Comparison of ENCODE assay signal across 38 mouse cellular contexts in the genomic region with DNA sequence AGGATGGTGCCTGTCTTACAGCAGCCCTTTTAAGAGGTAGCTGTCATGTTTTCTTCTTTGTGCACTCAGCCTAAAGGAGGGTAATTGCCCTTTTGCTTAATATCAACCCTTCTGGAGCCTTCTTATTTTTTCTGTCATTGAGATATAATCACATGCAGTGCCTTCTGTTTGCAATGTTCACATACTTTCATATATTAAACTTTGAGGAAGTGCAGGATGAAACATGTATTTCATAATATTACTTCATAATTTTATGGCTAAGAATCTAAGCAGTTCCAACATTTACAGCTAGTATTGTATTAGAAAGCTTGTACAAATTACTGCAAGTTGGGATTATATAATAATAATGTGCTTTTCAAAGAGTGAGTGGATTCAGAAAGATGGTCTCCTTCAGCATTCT. TPM values are rescaled to one million over a fixed set of nuclear protein-coding genes. Genes with fewer than 3 reads are reported as not detected.
"Had no signal": no experiment of that assay in that cellular context is flagged by ENCODE, and none has a peak within 500 bp of the region (broad histone marks: within the 10 kb centered on the region; RNA-seq: fewer than 3 reads in every experiment).

No protein-coding gene starts in this region.

- H3K4me3 ChIP-seq: limb, embryonic 10.5 days; limb, embryonic 12.5 days; limb, embryonic 13.5 days; limb, embryonic 15.5 days; liver, embryonic 12.5 days; liver, embryonic 13.5 days; liver, embryonic 15.5 days; lung, embryonic 15.5 days; megakaryocyte, embryonic 14.5 days; midbrain, embryonic 10.5 days; midbrain, embryonic 12.5 days; midbrain, embryonic 13.5 days; midbrain, embryonic 15.5 days; myocyte; neural tube, embryonic 12.5 days had no signal

- DNase-seq: left cerebral cortex, postnatal 4 days; liver; liver, embryonic 13.5 days; liver, postnatal 0 days; lung, adult 18-20 months; lung, adult 2 months; lung, embryonic 14.5 days; lung, postnatal 10 days; lung, postnatal 14 days; lung, postnatal 36 days; lung, postnatal 4 days; midbrain, embryonic 14.5 days had no signal

- H3K27ac ChIP-seq: limb, embryonic 10.5 days; limb, embryonic 12.5 days; limb, embryonic 13.5 days; limb, embryonic 15.5 days; liver, embryonic 12.5 days; liver, embryonic 13.5 days; liver, embryonic 14.5 days; liver, embryonic 15.5 days; lung, embryonic 15.5 days; macrophage; midbrain, embryonic 10.5 days; midbrain, embryonic 12.5 days; midbrain, embryonic 13.5 days; midbrain, embryonic 15.5 days; neural tube, embryonic 12.5 days had no signal

- ATAC-seq: liver, embryonic 12.5 days; liver, postnatal 0 days; lung, postnatal 0 days; midbrain, embryonic 13.5 days; midbrain, embryonic 15.5 days; midbrain, embryonic 16.5 days had no signal

RNA-seq across cellular contexts. Expression of gene Rbm11, which starts 19.9 kb away (rescaled TPM):
- total RNA-seq: liver, adult 2 months; megakaryocyte-erythroid progenitor cell, adult 5-6 weeks had no signal

RNA-seq across cellular contexts. Expression of gene Lipi, which starts 26.7 kb away (rescaled TPM):
- total RNA-seq: left cerebral cortex, adult 8-10 months; left cerebral cortex, postnatal 10 days; left cerebral cortex, postnatal 14 days; left cerebral cortex, postnatal 25 days; left cerebral cortex, postnatal 36 days; left cerebral cortex, postnatal 4 days; liver, adult 2 months; megakaryocyte-erythroid progenitor cell, adult 5-6 weeks; monocyte, adult 5-6 weeks had no signal
